Mouse (Mus musculus): Measurements from ENCODE around the gene Lmbr1l.

Lmbr1l gene

DNA sequence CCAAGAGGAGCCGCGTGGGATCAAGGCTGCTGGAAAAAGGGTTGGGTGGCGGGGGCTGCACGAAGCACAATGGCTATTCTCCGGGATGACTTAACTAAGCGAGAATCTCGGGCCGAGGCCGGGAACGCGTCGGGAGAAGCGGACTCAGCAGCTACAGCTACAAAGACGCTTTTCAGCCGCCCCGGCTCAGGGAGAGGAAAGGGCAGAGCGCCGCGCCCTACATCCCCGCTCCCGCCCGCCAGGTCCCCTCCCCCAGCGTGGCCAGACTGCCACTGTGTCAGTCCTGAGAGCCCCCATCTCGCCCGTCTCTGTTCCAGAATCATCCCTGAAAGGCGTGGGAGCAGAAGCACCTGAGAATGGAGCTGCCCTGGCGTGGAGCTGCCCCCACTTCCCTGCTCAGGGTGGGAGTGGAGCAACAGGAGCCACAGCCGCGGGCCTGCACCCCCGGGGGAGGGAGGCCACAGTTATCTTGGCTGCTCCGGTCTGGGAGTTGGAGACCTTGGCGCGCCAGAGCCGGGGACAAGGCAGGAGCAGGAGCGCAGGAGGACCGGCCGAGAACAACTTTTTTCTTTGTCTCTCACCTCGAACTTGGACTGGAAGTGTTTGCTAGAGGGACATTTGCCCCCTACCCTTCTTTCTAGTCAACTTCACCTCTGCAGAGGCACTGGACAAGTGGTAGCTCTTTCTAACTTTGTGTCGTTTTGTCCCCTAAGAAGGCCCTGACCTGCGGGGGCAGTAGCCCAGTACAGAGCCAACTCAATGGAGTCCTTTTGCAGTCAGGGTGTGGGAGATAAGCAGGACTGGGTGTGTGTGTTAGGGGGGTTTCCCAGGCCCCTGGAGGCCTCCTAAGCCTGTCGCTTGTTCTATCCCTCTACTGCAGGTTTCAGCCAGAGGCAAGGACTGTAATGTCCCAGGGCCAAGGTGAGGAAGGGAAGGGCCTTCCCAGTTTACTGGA is 22.1 kb downstream of the Lmbr1l start:
- in situ Hi-C loops (cut with MseI, MboI), result no loop called here

DNA sequence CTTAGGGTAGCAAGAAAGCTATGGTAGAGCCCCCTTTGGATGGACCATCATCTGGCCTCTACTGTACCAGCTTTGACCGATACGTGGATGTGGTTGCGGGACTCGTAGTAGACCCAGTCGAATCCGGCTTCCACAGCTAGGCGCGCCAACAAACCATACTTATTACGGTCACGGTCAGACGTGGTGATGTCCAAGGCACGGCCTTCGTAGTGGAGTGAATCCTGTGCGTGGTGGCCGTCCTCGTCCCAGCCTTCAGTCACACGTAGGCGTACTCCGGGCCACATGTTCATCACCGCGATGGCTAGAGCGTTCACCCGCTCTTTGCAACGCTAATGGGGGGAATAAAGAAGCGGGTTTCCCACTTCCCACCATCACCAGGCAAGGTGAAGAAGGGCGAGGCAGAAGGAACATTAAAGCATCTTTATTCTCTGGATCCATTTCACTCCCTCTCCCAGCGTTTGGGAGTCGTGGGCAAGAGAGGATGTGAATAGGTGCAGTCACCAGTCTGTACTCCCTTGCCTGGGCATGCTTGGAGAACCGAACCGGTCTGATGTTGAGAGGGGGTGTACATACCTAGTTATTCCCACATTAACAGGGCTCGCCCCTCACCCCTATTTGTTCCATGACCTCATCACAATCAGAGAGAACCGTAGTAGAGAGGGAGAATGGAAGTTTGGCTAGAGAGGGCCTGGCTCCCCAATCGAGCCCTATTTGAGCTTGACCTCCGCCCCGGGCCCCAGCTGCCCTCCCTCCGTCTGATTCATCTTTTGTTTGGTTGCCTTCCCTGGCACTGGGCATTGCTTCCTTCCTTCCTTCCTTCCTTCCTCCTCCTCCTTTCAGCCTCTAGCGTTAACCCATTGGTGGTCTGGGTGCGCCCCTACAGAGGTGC is 23.0 kb downstream of the Lmbr1l start:
- in situ Hi-C loops (cut with MseI, MboI), result no loop called here

DNA sequence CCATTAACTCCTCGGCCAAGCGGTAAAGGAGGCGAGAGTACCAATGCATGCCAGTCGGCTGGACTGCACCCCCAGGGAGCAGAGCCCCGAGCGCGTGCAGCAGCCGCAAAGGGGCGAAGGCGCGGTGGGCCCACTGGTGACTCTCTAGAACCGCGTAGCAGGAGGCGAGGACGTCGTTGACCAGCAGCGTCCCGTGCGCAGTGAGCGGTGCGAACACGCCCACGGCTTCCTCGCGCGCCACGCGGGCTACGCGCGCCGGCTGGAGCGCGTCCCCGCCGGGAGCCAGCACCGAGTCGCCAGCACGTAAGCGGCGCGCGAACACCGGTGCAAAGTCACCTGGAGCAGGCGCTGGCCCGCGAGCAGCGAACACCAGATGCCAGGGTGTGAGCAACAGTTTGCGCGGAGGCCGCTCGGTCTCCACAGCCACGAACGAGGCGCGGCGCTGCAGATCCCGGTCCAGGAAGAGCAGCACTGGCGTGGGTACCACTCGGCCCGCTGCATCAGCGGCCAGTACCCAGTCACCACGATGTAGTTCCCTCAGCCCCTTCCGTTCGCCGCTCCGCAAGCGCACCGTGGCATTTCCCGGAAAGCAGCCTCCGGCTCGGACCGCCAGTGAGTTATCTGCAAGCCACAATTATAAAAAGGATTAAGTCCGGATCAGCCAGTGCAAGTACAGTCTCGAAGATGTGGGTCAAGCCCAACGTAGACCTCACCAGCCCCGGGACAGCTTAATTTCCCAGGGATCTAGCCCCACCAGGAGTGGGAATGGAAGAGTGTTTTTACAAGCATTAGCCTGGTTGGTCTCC is 23.9 kb downstream of the Lmbr1l start, which contains the start of gene Rhebl1:
TSS of gene Rhebl1 (minus strand) at position 601 of the 806 bp plus-strand sequence.
- in situ Hi-C loops (cut with MseI, MboI), result no loop called here

DNA sequence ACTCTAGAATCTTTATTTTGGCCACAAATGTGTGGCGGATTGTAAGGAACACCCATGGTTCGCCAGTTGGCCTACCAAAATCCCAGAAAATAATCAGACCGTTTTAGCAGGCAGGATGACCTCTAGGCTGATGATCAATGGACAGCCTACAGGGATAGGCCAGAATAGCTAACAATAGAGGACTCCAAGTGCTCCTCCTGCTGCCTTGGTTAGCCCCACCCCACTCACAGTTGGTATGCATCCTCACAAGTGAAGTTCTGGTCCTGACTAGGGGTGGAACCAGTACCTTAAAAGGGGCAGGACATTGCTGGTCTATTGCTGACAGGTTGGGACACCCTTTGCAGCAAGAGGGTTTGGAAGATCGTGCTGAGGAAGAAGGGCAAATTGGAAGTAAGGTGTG is 25.0 kb downstream of the Lmbr1l start:
- in situ Hi-C loops (cut with MseI, MboI), result no loop called here

DNA sequence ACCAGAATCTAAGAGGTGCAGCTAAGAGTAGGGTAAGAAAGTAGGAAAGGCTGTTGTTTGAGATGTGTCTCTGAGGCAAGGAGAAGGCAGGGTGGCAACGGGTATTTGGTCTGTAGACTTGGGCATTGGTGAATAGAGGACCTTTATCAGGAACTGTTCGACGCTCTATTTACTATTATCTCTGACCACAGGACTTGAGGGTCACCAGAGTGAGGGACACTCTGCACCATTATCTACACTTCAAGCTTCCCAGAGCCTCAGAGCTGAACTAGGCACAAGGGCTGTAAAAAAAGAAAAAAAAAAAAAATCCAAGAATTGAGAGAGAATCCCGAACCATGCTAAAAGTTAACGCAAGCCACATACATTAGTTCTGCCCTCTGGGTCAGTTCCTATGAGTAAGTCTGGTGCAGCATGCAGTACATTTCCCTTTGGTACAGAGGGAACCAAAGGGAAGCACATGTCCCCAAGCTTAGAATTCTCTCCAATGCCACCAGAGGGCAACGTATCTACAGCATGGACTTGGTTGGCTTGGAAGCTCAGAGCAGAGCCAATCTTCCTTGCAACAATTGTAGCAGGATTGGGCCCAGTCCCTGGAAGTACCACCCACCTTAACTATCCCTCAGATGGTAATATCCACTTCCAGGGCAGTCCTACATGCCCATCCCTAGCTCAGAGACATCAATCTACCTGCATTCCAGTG is 26.0 kb downstream of the Lmbr1l start:
- in situ Hi-C loops (cut with MseI, MboI), result no loop called here

DNA sequence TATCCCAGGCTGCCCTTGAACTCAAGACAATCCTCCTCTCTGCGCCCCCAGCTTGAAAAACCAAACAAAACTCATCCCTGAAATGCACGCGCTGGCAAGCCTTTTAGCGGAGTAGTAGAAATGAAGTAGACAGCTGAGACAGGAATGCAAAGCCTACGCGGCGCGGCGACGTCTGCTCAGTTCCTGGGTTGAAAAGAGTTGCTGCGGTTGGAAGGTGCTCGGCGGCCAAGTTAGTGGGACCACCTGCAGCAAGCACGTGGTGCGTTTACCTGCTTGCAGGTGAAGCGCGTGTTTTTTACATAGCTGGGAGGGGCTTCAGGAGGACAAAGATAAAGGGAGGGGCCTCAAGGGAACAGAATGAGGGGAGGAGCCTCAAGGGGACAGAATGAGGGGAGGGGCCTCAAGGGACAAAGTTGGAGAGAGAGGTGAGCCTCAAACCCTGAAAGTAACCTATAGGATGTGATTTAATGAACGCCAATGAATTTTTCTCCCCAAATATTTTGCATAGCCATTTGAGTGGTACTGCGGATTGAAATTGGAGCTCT is 26.8 kb downstream of the Lmbr1l start:
- in situ Hi-C loops (cut with MseI, MboI), result no loop called here

DNA sequence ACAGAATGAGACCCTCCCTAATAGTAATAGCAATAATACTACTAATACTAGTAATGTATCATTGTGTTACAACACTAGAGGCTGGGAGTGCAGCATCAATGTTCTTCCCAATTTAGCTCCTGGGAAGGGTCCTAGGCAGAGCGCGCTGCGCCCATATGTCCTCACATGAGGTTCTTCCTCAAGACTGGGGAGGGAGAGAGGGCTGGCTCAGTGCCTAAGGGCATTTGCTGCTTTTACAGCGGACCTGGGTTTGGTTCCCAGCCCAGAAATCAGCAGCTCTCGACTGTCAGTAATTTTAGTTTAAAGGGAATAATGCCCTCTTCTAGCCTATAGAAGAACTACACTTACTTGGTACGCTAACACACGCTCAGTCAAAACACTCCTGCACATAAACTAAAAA is 30.5 kb downstream of the Lmbr1l start:
- in situ Hi-C loops (cut with MseI, MboI), result no loop called here

DNA sequence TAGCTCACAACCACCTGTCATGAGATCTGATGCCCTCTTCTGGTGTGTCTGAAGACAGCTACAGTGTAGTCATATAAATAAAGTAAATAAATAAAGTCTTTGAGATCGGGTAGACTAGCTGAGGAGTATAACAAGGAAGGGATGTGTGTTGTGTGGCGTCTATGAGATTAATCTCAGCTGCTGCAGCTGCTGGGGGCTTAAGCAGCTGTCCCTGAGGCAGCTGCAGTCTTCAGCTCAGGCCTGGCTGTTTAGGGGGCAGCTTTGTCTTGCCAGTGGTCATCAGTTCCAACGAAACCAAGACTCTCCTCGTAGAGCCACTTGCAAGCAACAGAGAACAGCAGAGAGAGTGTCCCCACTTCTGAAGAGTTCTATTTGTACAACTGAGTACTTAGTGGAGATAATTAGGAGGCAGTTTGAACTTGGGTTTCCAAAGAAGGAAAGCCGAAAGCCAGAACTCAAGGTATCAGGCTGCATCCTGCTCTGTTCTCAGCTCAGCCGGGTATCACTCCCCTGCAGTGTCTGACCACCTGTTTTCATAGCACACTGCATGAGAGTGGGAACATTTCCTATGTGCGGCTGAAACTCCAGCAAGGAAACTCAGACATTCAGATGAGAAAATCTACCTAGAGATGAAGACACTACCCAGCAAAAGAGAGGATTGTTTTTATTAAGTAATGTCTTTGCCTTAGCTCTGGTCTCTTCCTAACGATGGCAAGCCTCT is 31.2 kb downstream of the Lmbr1l start:
- in situ Hi-C loops (cut with MseI, MboI), result no loop called here

DNA sequence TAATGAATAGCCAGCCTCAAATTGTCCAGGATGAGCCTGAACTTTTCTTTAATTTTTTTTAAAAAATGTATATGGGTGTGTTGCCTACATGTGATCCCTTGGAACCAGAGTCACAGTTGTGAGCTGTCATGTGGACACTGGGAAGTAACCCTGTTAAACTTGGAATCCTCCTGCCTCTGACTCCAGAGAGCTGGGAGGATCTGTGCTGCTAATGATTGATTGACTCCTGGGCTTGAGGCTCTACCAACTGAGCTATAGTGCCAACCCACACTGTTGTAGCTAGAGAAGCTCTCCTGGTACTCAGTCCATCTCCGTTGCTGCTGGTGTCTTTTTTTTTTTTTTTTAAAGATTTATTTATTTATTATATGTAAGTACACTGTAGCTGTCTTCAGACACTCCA is 33.9 kb downstream of the Lmbr1l start:
- in situ Hi-C loops (cut with MseI, MboI), result no loop called here

DNA sequence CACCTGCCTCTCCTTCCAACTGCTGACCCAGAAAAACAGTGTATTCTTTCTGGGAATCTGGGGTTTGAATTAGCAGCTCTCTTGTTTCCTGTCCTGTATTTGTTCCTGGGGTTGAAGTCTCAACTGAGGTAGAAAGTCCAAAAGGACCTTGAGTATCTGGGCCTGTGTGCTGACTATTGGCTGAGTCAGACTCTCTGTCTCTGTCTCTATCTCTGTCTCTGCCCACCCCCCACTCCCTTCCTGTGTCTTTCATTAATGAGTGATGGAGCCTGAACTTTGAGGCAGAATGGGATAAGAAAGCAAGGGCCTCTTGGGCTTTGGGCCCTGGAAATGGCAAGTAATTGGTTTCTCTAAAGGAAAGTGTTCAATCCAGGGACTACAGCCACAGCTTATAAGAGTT is 34.4 kb downstream of the Lmbr1l start:
- in situ Hi-C loops (cut with MseI, MboI), result no loop called here

DNA sequence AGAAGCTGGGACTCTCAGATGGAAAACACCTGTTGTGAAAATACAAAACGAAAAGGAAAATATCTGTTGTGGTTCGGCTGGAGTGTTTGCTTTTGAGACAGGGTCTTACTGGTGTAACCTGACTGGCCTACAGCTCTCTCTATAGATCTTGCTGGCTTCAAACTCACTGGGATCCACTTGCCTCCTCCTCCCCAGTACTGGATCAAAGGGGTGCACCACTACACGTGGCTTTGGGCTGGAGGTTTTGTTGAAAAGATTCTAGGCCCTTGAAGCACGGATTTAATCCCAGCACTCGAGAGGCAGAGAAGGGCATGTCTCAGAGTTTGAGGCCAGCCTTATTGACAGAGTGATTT is 36.4 kb downstream of the Lmbr1l start:
- in situ Hi-C loops (cut with MseI, MboI), result no loop called here

DNA sequence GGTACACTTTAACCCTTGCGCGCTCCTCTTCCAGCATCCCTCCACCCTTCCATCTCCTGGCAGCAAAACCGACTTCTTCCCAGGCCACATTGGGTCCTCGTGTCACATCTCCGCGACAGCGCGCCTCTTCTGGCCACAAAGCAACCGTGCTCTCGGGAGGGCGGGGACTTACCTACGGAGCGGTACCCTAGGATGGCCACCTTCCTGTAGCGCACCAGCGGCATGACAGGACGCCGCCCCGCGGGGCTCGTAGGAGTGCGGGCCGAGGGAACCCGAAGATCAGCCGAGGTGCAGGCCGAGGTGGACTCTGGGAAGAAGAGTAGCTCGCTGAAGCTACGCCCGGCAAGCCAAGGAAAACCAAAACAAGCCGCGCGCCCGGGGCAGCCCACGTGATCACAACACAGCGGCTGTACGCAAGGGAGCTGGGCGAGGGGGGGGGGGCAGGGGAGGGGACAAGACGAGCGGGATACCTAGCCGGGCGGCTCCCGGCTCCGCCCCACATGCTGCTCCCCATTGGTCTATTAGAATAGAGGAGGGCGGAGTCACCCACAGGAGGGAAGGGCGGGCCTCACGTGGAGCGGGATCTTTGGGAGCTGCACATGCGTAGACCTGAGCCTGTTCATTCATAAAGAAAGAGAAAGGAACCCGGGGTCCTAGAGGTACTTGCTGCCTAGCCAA is 36.9 kb downstream of the Lmbr1l start:
- in situ Hi-C loops (cut with MseI, MboI), result no loop called here

DNA sequence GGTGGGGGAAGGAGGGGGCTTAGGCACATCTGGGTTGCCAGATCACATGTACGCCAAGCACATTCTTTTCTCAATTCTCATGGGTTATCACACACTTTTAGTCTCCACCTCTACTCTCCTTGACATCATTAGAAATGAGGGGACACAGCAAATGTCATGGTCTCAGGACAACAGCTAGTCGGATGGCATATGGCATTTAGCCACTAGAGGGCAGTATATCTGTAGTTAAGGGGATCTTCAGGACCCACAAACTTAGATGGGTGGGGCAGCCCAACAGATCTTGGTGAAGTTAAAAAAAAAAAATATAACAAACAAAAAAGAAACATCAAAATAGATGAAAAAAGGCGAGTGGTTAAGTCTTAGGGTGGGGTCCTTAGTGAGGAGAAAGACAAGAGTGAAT is 40.7 kb downstream of the Lmbr1l start:
- in situ Hi-C loops (cut with MseI, MboI), result no loop called here

DNA sequence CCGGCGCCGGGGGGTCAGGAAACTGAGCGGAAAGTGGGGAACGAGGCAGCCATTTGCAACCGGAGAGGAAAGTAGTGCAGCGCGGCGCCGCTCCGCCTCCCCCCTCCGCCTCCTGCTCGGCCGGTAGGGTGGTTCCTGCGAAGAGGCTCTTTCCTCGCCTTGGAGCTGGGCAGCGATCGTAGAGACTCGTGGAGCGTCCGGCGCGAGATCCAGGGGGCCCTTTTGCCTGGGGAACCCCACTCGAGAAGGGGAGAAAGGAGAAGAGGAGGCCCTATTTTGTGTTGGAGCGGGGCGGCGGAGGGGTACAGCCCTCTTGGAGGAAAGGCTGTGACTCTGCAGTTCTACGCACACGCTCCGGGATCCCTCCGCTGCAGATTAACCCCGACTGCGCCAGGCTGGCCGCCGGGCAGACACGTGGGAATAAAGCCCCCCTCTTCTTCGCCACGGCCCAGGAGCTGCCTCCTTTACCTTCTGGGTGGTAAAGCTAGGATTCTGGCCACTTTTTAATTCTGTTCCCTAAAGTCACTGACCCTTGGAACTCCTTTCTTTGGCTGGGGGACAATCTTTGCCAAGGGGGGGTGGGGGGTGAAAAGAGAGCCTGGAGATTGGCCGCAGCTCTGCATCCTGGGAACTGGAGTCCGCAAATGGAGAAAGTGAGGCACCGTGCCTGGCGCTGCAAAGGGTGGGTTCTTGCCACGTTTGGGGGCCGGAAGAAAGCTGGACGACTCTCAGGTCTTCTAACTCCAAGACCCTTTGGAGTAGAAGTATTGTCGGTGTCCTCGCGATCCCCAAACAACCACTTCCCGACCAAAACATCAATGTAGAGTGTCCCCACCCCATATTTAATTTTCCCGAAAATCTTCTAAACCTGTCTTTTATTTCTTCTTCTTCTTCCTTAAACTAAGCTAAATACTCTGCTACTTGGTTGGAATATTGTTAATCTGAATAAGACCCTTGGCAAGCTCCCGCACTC is 45.8 kb downstream of the Lmbr1l start:
- in situ Hi-C loops (cut with MseI, MboI), result no loop called here

DNA sequence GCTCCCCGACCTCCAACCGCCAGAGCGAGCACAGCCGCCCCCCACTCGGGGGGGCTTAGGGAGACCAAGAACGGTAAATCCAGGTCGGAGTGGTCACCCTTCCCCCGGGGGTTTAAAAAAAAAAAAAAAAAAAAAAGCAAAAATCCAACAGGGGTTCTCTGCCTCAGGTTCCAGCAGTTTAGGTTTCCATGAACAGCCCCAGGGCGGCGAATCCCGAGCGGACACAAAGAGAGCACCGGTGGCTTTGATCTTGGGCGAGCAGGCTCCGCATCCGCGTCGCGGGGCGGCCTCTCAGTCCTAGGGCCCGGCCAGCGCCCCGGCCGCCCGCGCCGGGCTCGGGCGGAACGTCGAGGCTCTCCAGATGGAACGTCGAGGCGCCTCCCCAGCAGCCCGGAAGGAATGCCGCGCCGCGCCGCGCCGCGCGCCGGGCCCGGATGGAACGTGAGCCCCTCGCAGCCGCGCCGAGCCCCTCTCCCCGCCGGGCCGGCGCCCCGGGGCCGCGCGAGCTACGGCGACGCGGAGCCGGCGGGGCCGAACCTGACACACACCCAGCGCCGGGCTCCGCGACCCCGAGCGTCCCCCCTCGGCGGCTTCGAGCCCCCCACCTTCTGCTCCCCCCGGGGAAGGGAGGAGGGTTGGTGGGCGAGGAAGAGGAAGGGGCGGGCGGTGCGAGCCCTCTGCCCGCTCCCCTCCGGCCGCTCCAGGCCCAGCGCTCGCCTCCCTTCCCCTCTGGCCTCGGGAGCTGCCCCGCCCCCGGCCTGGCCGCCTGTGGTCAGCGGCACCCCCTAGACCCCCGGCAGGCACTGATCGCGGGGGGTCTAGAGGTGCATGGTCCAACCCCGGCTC is 46.7 kb downstream of the Lmbr1l start, which contains the start of gene Kmt2d:
TSS of gene Kmt2d (minus strand) at position 135 of the 846 bp plus-strand sequence.
- in situ Hi-C loops (cut with MseI, MboI), result no loop called here

DNA sequence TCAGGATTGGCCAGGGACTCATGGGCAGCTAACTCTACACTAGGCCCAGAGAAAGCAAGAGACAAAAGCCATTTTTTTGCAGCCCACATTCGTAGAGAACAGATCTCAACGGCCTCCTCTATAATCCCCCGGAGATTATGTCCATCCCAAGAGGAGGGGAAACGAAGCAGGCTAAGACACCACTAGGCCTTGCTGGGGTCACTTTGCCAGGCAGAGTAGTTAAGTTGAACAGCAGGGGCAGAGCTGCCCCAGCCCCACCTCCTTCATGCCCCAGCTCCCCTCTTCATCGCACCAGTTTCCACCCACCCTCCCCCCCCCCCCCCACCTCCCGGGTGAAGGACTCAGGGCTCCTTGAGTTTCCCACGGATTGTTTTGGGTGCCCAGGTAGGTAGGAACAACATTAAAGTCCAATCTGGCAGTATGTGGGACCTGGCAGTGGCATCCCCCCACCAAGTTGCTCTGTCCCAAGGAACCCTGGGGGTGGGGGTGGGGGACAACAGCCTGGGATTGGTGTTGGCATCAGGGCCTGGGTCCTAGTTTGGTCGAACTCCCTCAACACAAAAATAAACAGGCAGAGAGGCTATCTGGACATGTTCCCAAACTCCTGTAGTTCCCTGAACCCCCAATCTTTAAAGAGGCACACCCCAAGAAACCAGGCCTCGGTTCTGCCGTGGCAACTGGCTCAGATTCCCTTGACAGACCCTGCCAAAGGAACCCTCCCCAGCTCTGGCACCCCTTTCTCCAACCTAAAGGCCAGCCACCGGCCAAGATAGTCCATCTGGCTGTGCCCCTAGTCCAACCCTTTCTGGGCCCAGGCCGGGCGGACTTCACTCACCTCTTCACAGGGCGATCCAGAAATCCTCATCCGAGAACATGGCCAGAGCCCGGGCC is 47.6 kb downstream of the Lmbr1l start:
- in situ Hi-C loops (cut with MseI, MboI), result no loop called here
